Mouse (Mus musculus) lung, embryonic 15.5 days (tissue): Measurements from ENCODE around the gene Vwce. TPM values are rescaled to one million over a fixed set of nuclear protein-coding genes. Genes with fewer than 3 reads are reported as not detected.

Experiments used
- ATAC-seq: fragments of 200-750 bp; cut with Nextera tagmentation; 2 replicates; pipeline ENCODE4 v1.8.0; 2017; ENCODE audit warnings: moderate number of reproducible peaks, borderline replicate concordance; ENCODE audit not compliant: low FRiP score, low TSS enrichment; ENCODE audit errors: extremely low read depth
- H3K27ac ChIP-seq: fragments of 300-500 bp; sonication (generic); 2 replicates; pipeline ENCODE4 v1.5.1; 2015; ENCODE audit warnings: moderate library complexity, mild to moderate bottlenecking, inconsistent platforms
- H3K27me3 ChIP-seq: fragments of 300-500 bp; sonication (generic); 2 replicates; pipeline ENCODE4 v1.6.1; 2015; ENCODE audit warnings: inconsistent platforms
- H3K36me3 ChIP-seq: fragments of 300-500 bp; sonication (generic); 2 replicates; pipeline ENCODE4 v1.6.1; 2015; ENCODE audit warnings: inconsistent platforms
- H3K4me1 ChIP-seq: fragments of 300-500 bp; sonication (generic); 2 replicates; pipeline ENCODE4 v1.6.1; 2015; ENCODE audit warnings: inconsistent platforms
- H3K4me2 ChIP-seq: fragments of 300-500 bp; sonication (generic); 2 replicates; pipeline ENCODE4 v1.6.1; 2015; ENCODE audit warnings: inconsistent platforms, mild to moderate bottlenecking, moderate library complexity
- H3K4me3 ChIP-seq: fragments of 300-500 bp; sonication (generic); 2 replicates; pipeline ENCODE4 v1.5.1; 2015; ENCODE audit warnings: mild to moderate bottlenecking, inconsistent platforms
- H3K9ac ChIP-seq: fragments of 300-500 bp; sonication (generic); 2 replicates; pipeline ENCODE4 v1.6.1; 2015; ENCODE audit warnings: inconsistent platforms
- H3K9me3 ChIP-seq: fragments of 300-500 bp; sonication (generic); 2 replicates; pipeline ENCODE4 v1.6.1; 2016; ENCODE audit warnings: inconsistent platforms
- WGBS: fragments of 180-500 bp; shearing (Covaris S2); methylation state at CpG from one replicate; pipeline ENCODE4 v1.1.7; 2015; 5-methylcytosine and 5-hydroxymethylcytosine counted together
- polyA plus RNA-seq: library from polyadenylated mRNA; unstranded; fragments of >200 nt; fragmentation: Nextera tagmentation; extraction: Ambion mirVana; gene quantifications from 2 replicates; pipeline ENCODE4 v1.2.1, GENCODE M21; 2015

The Vwce gene
- 0.52 and 1.3 TPM in 2 replicates for polyA plus RNA-seq

GRCm38 (mm10) chr19:10634106-10634871 lies at the start of gene Vwce:
Vwce (plus strand) TSS chr19:10634213.
- peaks cover 18% of the 10 kb centered on the region for H3K4me1 ChIP-seq
- peak within 1 kb of the TSS; percentile 44 for H3K9ac ChIP-seq
- WGBS: 2% methylated on average over 32 of the region's 32 CpGs
- H3K4me3 ChIP-seq: peak within 1 kb of the TSS; percentile 38
- no peaks in the 10 kb centered on the region; the same call in 1 of the 2 replicates for H3K27me3 ChIP-seq
- peak within 1 kb of the TSS; percentile 85 for H3K4me2 ChIP-seq
- no peaks in the 10 kb centered on the region for H3K9me3 ChIP-seq
- ATAC-seq: peak; percentile 72
- H3K36me3 ChIP-seq: peaks cover 16% of the 10 kb centered on the region
- no peak within 1 kb of the TSS for H3K27ac ChIP-seq

GRCm38 (mm10) chr19:10585112-10585511 lies 48.9 kb upstream of the Vwce start:
- H3K27me3 ChIP-seq: no peaks in the 10 kb centered on the region
- H3K27ac ChIP-seq: no peak overlapping the region
- no peaks in the 10 kb centered on the region for H3K9me3 ChIP-seq
- no peak overlapping the region for H3K4me2 ChIP-seq
- peaks cover 5% of the 10 kb centered on the region; the same call in 1 of the 2 replicates for H3K36me3 ChIP-seq
- no peaks in the 10 kb centered on the region for H3K4me1 ChIP-seq
- ATAC-seq: no peak; the same call in 1 of the 2 replicates
- H3K9ac ChIP-seq: no peak overlapping the region
- H3K4me3 ChIP-seq: no peak overlapping the region
- WGBS: 80% methylated on average over 8 of the region's 8 CpGs

- WGBS: 85% methylated on average over 8 of the region's 8 CpGs
- Histone ChIP-seq H3K4me2 (no peak overlapping the region), H3K9ac (no peak overlapping the region), H3K27me3 (no peaks in the 10 kb centered on the region), H3K4me1 (no peaks in the 10 kb centered on the region), H3K4me3 (no peak overlapping the region), H3K9me3 (no peaks in the 10 kb centered on the region), H3K27ac (no peak overlapping the region), H3K36me3 (peaks cover 8% of the 10 kb centered on the region; the same call in 1 of the 2 replicates)
- ATAC-seq: no peak
Measured at GRCm38 (mm10) chr19:10587231-10587630, 46.8 kb upstream of the Vwce start.

GRCm38 (mm10) chr19:10589127-10589857 lies 44.7 kb upstream of the Vwce start:
- Histone ChIP-seq H3K9me3 (no peaks in the 10 kb centered on the region), H3K27ac (no peak overlapping the region), H3K9ac (no peak overlapping the region), H3K4me3 (no peak overlapping the region), H3K4me1 (no peaks in the 10 kb centered on the region), H3K36me3 (peaks cover 15% of the 10 kb centered on the region; the same call in 1 of the 2 replicates), H3K4me2 (no peak overlapping the region), H3K27me3 (no peaks in the 10 kb centered on the region)
- no peak for ATAC-seq
- 64% methylated on average over 5 of the region's 5 CpGs for WGBS

- Histone ChIP-seq H3K27me3 (no peaks in the 10 kb centered on the region), H3K9me3 (no peaks in the 10 kb centered on the region), H3K4me1 (no peaks in the 10 kb centered on the region), H3K9ac (no peak overlapping the region), H3K4me3 (no peak overlapping the region), H3K27ac (no peak overlapping the region), H3K4me2 (no peak overlapping the region), H3K36me3 (peaks cover 15% of the 10 kb centered on the region; the same call in 1 of the 2 replicates)
- no peak for ATAC-seq
- 60% methylated on average over 3 of the region's 3 CpGs for WGBS
Measured at GRCm38 (mm10) chr19:10590301-10590700, 43.7 kb upstream of the Vwce start.

- Histone ChIP-seq H3K9me3 (no peaks in the 10 kb centered on the region), H3K4me3 (no peak overlapping the region), H3K27me3 (no peaks in the 10 kb centered on the region), H3K27ac (no peak overlapping the region), H3K36me3 (peaks cover 25% of the 10 kb centered on the region; the same call in 1 of the 2 replicates), H3K9ac (no peak overlapping the region), H3K4me2 (no peak overlapping the region), H3K4me1 (no peaks in the 10 kb centered on the region)
- 88% methylated on average over 6 of the region's 6 CpGs for WGBS
- ATAC-seq: no peak
Measured at GRCm38 (mm10) chr19:10591659-10592377, 42.2 kb upstream of the Vwce start.

GRCm38 (mm10) chr19:10598188-10598587 lies 35.8 kb upstream of the Vwce start:
- no peak for ATAC-seq
- Histone ChIP-seq H3K4me3 (no peak overlapping the region), H3K9me3 (no peaks in the 10 kb centered on the region), H3K4me1 (peaks cover 9% of the 10 kb centered on the region), H3K36me3 (0 out of 2 replicates have a peak, but pooled peaks cover 11% of the 10 kb centered on the region), H3K9ac (no peak overlapping the region), H3K27ac (no peak overlapping the region), H3K27me3 (no peaks in the 10 kb centered on the region), H3K4me2 (no peak overlapping the region)
- 28% methylated on average over 3 of the region's 3 CpGs for WGBS

- no peak for ATAC-seq
- Histone ChIP-seq H3K9ac (no peak overlapping the region), H3K4me2 (no peak overlapping the region), H3K4me3 (no peak overlapping the region), H3K9me3 (no peaks in the 10 kb centered on the region), H3K27me3 (no peaks in the 10 kb centered on the region), H3K4me1 (peaks cover 23% of the 10 kb centered on the region), H3K36me3 (0 out of 2 replicates have a peak, but pooled peaks cover 10% of the 10 kb centered on the region), H3K27ac (no peak overlapping the region)
- WGBS: 85% methylated on average over 2 of the region's 2 CpGs
Measured at GRCm38 (mm10) chr19:10599648-10600047, 34.4 kb upstream of the Vwce start.

- Histone ChIP-seq H3K4me3 (peak overlapping the region; percentile 33), H3K9ac (peak overlapping the region; percentile 52), H3K27ac (peak overlapping the region; percentile 89), H3K27me3 (no peaks in the 10 kb centered on the region), H3K4me2 (peak overlapping the region; percentile 60), H3K4me1 (peaks cover 35% of the 10 kb centered on the region), H3K36me3 (no peaks in the 10 kb centered on the region), H3K9me3 (no peaks in the 10 kb centered on the region)
- WGBS: 6% methylated on average over 6 of the region's 6 CpGs
- no peak for ATAC-seq
Measured at GRCm38 (mm10) chr19:10602247-10602769, 31.7 kb upstream of the Vwce start.

GRCm38 (mm10) chr19:10602787-10603186 lies 31.2 kb upstream of the Vwce start:
- under 1% methylated on average over 9 of the region's 9 CpGs for WGBS
- H3K27me3 ChIP-seq: no peaks in the 10 kb centered on the region
- peaks cover 2% of the 10 kb centered on the region; the same call in 1 of the 2 replicates for H3K36me3 ChIP-seq
- peak; percentile 61; the same call in 1 of the 2 replicates for ATAC-seq
- H3K4me3 ChIP-seq: peak overlapping the region; percentile 33
- H3K4me2 ChIP-seq: peak overlapping the region; percentile 60
- H3K4me1 ChIP-seq: peaks cover 39% of the 10 kb centered on the region
- peak overlapping the region; percentile 89 for H3K27ac ChIP-seq
- H3K9ac ChIP-seq: peak overlapping the region; percentile 52
- no peaks in the 10 kb centered on the region for H3K9me3 ChIP-seq
